Mouse (Mus musculus): ENCODE results near the gene Rfc4. TPM values are rescaled to one million over a fixed set of nuclear protein-coding genes. Genes with fewer than 3 reads are reported as not detected.

Gene Rfc4
- polyA plus RNA-seq, 1 experiment from 2014 or later = 257 TPM

- H3K36me3 ChIP-seq (replicated peaks) = no peaks in the 10 kb centered on the region
- no peak overlapping the region for H3K4me3 ChIP-seq
- H3K27ac ChIP-seq = no peak overlapping the region
- H3K9me3 ChIP-seq = no peaks in the 10 kb centered on the region
- DNase-seq (ENCODE audit: extremely low spot score, low spot score) = no peak
- 85% methylated on average over 5 of the region's 5 CpGs for whole genome bisulfite sequencing
- H3K4me1 ChIP-seq = peaks cover 4% of the 10 kb centered on the region
- H3K27me3 ChIP-seq (ENCODE audit: poor library complexity, severe bottlenecking) = no peaks in the 10 kb centered on the region
Observed at GRCm38 (mm10) chr16:23154261-23154660, 26.7 kb upstream of the Rfc4 start.

GRCm38 (mm10) chr16:23151423-23151822, 23.9 kb upstream of the Rfc4 start:
- no peak overlapping the region for H3K27ac ChIP-seq
- H3K4me1 ChIP-seq = no peaks in the 10 kb centered on the region
- no peak for DNase-seq (ENCODE audit: extremely low spot score, low spot score)
- no peaks in the 10 kb centered on the region for H3K36me3 ChIP-seq (replicated peaks)
- H3K9me3 ChIP-seq = no peaks in the 10 kb centered on the region
- no peak overlapping the region for H3K4me3 ChIP-seq
- H3K27me3 ChIP-seq (ENCODE audit: poor library complexity, severe bottlenecking) = no peaks in the 10 kb centered on the region
- 36% methylated on average over 2 of the region's 2 CpGs for WGBS

- Histone ChIP-seq H3K9me3 (no peaks in the 10 kb centered on the region), H3K36me3 (replicated peaks) (no peaks in the 10 kb centered on the region), H3K27me3 (ENCODE audit: poor library complexity, severe bottlenecking) (no peaks in the 10 kb centered on the region), H3K4me3 (no peak overlapping the region), H3K4me1 (no peaks in the 10 kb centered on the region), H3K27ac (no peak overlapping the region)
- DNase-seq (ENCODE audit: extremely low spot score, low spot score) = no peak
- 89% methylated on average over 8 of the region's 8 CpGs for WGBS
Observed at GRCm38 (mm10) chr16:23149396-23149795, 21.9 kb upstream of the Rfc4 start.

- Histone ChIP-seq H3K27ac (no peak overlapping the region), H3K4me3 (no peak overlapping the region), H3K9me3 (no peaks in the 10 kb centered on the region), H3K36me3 (replicated peaks) (no peaks in the 10 kb centered on the region), H3K27me3 (ENCODE audit: poor library complexity, severe bottlenecking) (no peaks in the 10 kb centered on the region), H3K4me1 (no peaks in the 10 kb centered on the region)
- WGBS = 85% methylated on average over 2 of the region's 2 CpGs
- no peak for DNase-seq (ENCODE audit: extremely low spot score, low spot score)
Observed at GRCm38 (mm10) chr16:23148936-23149335, 21.4 kb upstream of the Rfc4 start.

- Histone ChIP-seq H3K4me3 (no peak within 1 kb of the TSS), H3K27ac (no peak within 1 kb of the TSS), H3K27me3 (ENCODE audit: poor library complexity, severe bottlenecking) (no peaks in the 10 kb centered on the region), H3K9me3 (no peaks in the 10 kb centered on the region), H3K36me3 (replicated peaks) (no peaks in the 10 kb centered on the region), H3K4me1 (no peaks in the 10 kb centered on the region)
- 94% methylated on average over 3 of the region's 3 CpGs for WGBS
- DNase-seq (ENCODE audit: extremely low spot score, low spot score) = no peak
Observed at GRCm38 (mm10) chr16:23146280-23146679, 18.7 kb upstream of the Rfc4 start, which contains the start of gene Adipoq. Gene Adipoq (plus strand): TSS chr16:23146536.

- no peak for DNase-seq (ENCODE audit: extremely low spot score, low spot score)
- Histone ChIP-seq H3K4me1 (no peaks in the 10 kb centered on the region), H3K27ac (no peak overlapping the region), H3K9me3 (no peaks in the 10 kb centered on the region), H3K27me3 (ENCODE audit: poor library complexity, severe bottlenecking) (no peaks in the 10 kb centered on the region), H3K36me3 (replicated peaks) (no peaks in the 10 kb centered on the region), H3K4me3 (no peak overlapping the region)
- WGBS = 84% methylated on average over 5 of the region's 5 CpGs
Observed at GRCm38 (mm10) chr16:23145211-23145610, 17.7 kb upstream of the Rfc4 start.

GRCm38 (mm10) chr16:23144326-23144725, 16.8 kb upstream of the Rfc4 start:
- H3K27ac ChIP-seq = no peak overlapping the region
- H3K4me3 ChIP-seq = no peak overlapping the region
- DNase-seq (ENCODE audit: extremely low spot score, low spot score) = no peak
- WGBS = 91% methylated on average over 7 of the region's 7 CpGs
- H3K4me1 ChIP-seq = no peaks in the 10 kb centered on the region
- H3K36me3 ChIP-seq (replicated peaks) = no peaks in the 10 kb centered on the region
- no peaks in the 10 kb centered on the region for H3K9me3 ChIP-seq
- H3K27me3 ChIP-seq (ENCODE audit: poor library complexity, severe bottlenecking) = no peaks in the 10 kb centered on the region

- no peaks in the 10 kb centered on the region for H3K9me3 ChIP-seq
- no peak overlapping the region for H3K27ac ChIP-seq
- no peaks in the 10 kb centered on the region for H3K27me3 ChIP-seq (ENCODE audit: poor library complexity, severe bottlenecking)
- no peaks in the 10 kb centered on the region for H3K4me1 ChIP-seq
- no peak overlapping the region for H3K4me3 ChIP-seq
- no peak for DNase-seq (ENCODE audit: extremely low spot score, low spot score)
- H3K36me3 ChIP-seq (replicated peaks) = no peaks in the 10 kb centered on the region
- WGBS = 93% methylated on average over 3 of the region's 3 CpGs
Observed at GRCm38 (mm10) chr16:23140911-23141310, 13.4 kb upstream of the Rfc4 start.

GRCm38 (mm10) chr16:23136406-23136970, 9.0 kb upstream of the Rfc4 start:
- H3K4me1 ChIP-seq = no peaks in the 10 kb centered on the region

GRCm38 (mm10) chr16:23135421-23136149, 8.0 kb upstream of the Rfc4 start:
- H3K4me1 ChIP-seq = no peaks in the 10 kb centered on the region
- H3K9me3 ChIP-seq = no peaks in the 10 kb centered on the region
- WGBS = 28% methylated on average over 11 of the region's 11 CpGs
- H3K27ac ChIP-seq = no peak overlapping the region
- no peaks in the 10 kb centered on the region for H3K27me3 ChIP-seq (ENCODE audit: poor library complexity, severe bottlenecking)
- no peaks in the 10 kb centered on the region for H3K36me3 ChIP-seq (replicated peaks)
- no peak for DNase-seq (ENCODE audit: extremely low spot score, low spot score)
- H3K4me3 ChIP-seq = no peak overlapping the region

More at GRCm38 (mm10) chr16:23136406-23136970, 9.0 kb upstream of the Rfc4 start:
- Histone ChIP-seq H3K9me3 (no peaks in the 10 kb centered on the region), H3K27ac (no peak overlapping the region), H3K27me3 (ENCODE audit: poor library complexity, severe bottlenecking) (no peaks in the 10 kb centered on the region), H3K36me3 (replicated peaks) (no peaks in the 10 kb centered on the region), H3K4me3 (no peak overlapping the region)
- WGBS = 71% methylated on average over 4 of the region's 4 CpGs
- DNase-seq (ENCODE audit: extremely low spot score, low spot score) = no peak

GRCm38 (mm10) chr16:23132336-23132735, 4.8 kb upstream of the Rfc4 start:
- no peak for DNase-seq (ENCODE audit: extremely low spot score, low spot score)
- peaks cover 13% of the 10 kb centered on the region for H3K4me1 ChIP-seq
- 94% methylated on average over 1 of the region's 1 CpGs for WGBS
- H3K27ac ChIP-seq = no peak overlapping the region
- no peaks in the 10 kb centered on the region for H3K9me3 ChIP-seq
- no peak overlapping the region for H3K4me3 ChIP-seq
- no peaks in the 10 kb centered on the region for H3K27me3 ChIP-seq (ENCODE audit: poor library complexity, severe bottlenecking)
- no peaks in the 10 kb centered on the region for H3K36me3 ChIP-seq (replicated peaks)

GRCm38 (mm10) chr16:23130303-23130702, 2.8 kb upstream of the Rfc4 start:
- Histone ChIP-seq H3K27me3 (ENCODE audit: poor library complexity, severe bottlenecking) (no peaks in the 10 kb centered on the region), H3K27ac (no peak overlapping the region), H3K36me3 (replicated peaks) (peaks cover 6% of the 10 kb centered on the region; the same call in 1 of the 2 replicates), H3K9me3 (no peaks in the 10 kb centered on the region), H3K4me3 (no peak overlapping the region), H3K4me1 (peaks cover 20% of the 10 kb centered on the region)
- WGBS = 97% methylated on average over 3 of the region's 3 CpGs
- DNase-seq (ENCODE audit: extremely low spot score, low spot score) = no peak

GRCm38 (mm10) chr16:23127311-23127672, 245 bp downstream of the Rfc4 start:
- Histone ChIP-seq H3K27me3 (ENCODE audit: poor library complexity, severe bottlenecking) (no peaks in the 10 kb centered on the region), H3K27ac (peak overlapping the region; percentile 95), H3K4me3 (peak overlapping the region; percentile 71), H3K36me3 (replicated peaks) (peaks cover 34% of the 10 kb centered on the region), H3K4me1 (peaks cover 20% of the 10 kb centered on the region), H3K9me3 (no peaks in the 10 kb centered on the region)
- no peak for DNase-seq (ENCODE audit: extremely low spot score, low spot score)
- 0% methylated on average over 4 of the region's 4 CpGs for WGBS
